Mouse (Mus musculus): ENCODE data around the gene Slc6a18.

GRCm38 (mm10) chr13:73725315-73725714, 47.5 kb upstream of the Slc6a18 start:
- TF ChIP-seq CTCF (IDR thresholded peaks at IDR 0.05; ENCODE audit: low read depth) (no peak), EP300 (optimal IDR thresholded peaks at IDR 0.05) (no peak)
